Mouse (Mus musculus): ENCODE data around the gene Tmem120b.
A peak's percentile ranks its signal among the peaks of the same experiment; 100 is the strongest.

The Tmem120b gene

GRCm38 (mm10) chr5:123093077-123093633, 24.9 kb downstream of the Tmem120b start:
- DNase-seq = no peak

- no peak for DNase-seq
Observed at GRCm38 (mm10) chr5:123094238-123094991, 26.2 kb downstream of the Tmem120b start.

DNA sequence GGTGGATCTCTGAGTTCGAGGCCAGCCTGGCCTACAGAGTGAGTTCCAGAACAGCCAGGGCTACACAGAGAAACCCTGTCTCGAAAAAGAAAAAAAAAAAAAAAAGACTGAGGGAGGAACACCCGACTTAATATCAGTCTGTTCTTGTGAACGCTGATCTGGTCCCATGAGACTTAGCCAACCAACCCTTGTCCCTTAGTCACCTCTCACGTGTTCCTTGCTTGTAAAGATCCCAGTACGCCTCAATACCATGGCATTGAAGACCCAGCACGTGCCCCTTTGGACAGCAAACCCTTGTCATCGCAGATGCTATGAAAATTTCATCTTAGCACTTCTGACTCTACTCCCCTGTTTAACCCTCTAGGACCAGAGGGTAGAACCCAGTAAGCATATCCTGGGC, 28.1 kb downstream of the Tmem120b start:
- DNase-seq = no peak

- no peak for DNase-seq
Observed at GRCm38 (mm10) chr5:123098487-123098886, 30.3 kb downstream of the Tmem120b start.

- DNase-seq = no peak
Observed at GRCm38 (mm10) chr5:123102376-123102775, 34.2 kb downstream of the Tmem120b start.

- DNase-seq = no peak
Observed at GRCm38 (mm10) chr5:123103556-123103955, 35.3 kb downstream of the Tmem120b start.

DNA sequence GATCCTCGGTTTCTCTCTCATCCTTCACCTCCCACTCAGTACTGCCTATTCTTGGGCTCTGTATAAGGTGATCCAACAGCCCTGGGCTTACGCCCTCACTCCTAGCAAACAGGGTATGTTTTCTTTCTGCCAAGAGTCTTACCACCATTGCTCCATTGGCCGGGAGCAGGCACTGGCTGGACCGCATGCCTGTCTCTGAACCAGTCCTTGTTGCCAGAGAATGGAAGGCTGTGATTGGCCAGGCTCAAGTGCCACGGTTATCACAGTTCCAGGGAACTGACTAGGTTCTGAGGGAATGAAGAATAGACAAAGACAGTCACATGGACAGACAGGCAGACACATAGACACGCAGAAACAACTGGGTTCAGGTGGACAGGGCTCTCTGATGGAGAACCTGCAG, 36.6 kb downstream of the Tmem120b start:
- DNase-seq = no peak

- no peak for DNase-seq
Observed at GRCm38 (mm10) chr5:123109452-123110203, 41.4 kb downstream of the Tmem120b start.

- no peak for DNase-seq
Observed at GRCm38 (mm10) chr5:123110296-123110721, 42.1 kb downstream of the Tmem120b start.

GRCm38 (mm10) chr5:123114109-123114508, 45.9 kb downstream of the Tmem120b start:
- DNase-seq = no peak

- peak; percentile 54 to 58 for DNase-seq
Observed at GRCm38 (mm10) chr5:123114924-123115323, 46.7 kb downstream of the Tmem120b start.

- no peak for DNase-seq
Observed at GRCm38 (mm10) chr5:123116080-123116479, 47.9 kb downstream of the Tmem120b start.

DNA sequence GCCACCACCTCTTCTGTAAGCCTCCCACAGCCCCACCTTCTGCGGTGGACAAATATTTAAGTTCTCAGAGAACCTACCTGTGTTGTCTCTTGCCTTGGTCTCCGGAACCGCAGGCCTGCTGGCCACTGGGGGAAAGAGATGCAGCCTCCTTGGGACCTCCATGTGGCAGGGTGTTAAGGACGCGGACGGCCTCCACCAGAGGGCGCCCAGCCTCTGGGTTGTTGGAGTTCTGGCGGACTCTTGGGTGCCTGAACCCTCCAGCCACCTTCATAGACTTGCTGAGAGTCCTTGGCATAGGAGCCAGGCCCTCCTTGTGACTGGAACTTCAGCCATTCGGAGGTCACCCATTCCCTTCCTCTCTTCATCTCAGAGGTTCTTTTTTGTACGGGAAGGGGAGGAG, 49.0 kb downstream of the Tmem120b start:
- DNase-seq = peak; percentile 82 to 84

GRCm38 (mm10) chr5:123117773-123118172, 49.6 kb downstream of the Tmem120b start:
- no peak for DNase-seq

DNA sequence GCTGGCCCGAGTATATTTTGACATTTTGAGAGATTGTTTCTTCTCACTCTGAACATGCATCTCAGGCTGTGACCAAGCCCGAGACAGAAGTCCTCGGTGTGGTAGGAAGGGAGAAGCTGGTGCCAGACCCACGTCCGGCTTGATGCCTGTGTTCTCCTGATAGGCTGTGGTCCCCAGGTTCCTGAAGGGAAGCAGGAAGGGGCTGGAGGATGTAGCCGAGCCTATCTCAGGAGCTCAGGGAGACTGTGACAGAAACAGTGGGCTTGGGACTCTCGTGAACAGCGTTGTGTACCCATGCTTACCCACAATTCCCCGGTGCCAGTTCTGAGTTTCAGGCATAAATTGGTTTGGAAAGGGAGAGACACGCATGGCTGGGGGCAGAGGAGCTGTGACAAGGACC, 50.6 kb downstream of the Tmem120b start:
- no peak for DNase-seq

GRCm38 (mm10) chr5:123120624-123121215, 52.5 kb downstream of the Tmem120b start:
- DNase-seq = no peak

DNA sequence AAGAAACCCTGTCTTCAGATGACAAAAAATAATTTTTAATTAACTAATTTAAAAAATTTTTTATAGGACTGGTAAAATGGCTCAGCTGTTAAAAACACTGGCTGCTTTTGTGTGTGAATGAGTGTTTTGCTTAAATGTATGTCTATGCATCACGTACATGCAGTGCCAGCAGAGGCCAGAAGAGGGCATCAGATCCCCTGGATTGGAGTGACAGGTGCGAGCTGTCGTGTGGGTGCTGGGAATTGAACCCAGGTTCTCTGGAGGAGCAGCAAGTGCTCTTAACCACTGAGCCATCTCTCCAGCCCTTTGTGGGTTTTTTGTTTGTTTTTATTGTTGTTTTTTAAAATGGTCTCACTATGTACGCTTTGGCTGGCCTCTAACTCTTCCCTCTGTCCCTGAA, 54.0 kb downstream of the Tmem120b start:
- peak; percentile 42 to 46 for DNase-seq

GRCm38 (mm10) chr5:123125105-123125504, 56.9 kb downstream of the Tmem120b start:
- DNase-seq = no peak

DNA sequence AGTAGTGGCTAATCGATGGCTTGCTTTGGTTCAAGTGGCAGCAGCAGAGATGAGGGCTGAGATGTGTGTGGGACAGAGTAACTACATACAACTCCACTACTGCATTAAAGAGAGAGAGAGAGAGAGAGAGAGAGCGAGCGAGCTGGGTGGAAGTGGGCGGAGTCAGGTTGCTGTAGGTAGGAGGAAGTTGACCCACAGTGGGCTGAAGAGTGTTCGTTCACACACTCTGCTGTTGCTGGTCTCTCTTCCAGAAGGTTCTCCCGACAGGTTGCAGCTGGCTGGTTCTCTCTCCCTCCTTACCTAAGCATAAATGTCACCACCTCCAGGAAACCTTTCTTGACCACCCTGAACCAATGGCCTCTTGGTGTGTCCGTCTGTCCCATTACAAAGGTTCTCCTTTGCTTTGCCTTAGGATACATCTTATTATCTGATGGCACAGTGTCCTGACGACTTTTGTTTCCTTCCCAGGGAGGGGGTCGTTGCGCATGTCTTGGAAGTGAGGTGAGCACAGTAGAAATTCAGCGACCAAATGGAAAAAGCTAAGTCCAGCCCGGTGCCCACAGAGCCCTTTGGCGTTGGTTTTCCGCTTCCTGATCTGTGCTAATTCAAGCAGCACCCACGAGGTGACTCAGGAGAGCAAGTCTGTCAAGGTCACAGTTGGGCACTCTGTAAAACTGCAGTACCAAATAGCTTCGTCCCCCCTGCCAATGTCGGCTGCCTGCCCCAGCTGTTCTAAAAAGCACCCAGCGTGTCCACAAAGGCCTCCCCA, 57.6 kb downstream of the Tmem120b start:
- peak; percentile 69 to 80 for DNase-seq

DNA sequence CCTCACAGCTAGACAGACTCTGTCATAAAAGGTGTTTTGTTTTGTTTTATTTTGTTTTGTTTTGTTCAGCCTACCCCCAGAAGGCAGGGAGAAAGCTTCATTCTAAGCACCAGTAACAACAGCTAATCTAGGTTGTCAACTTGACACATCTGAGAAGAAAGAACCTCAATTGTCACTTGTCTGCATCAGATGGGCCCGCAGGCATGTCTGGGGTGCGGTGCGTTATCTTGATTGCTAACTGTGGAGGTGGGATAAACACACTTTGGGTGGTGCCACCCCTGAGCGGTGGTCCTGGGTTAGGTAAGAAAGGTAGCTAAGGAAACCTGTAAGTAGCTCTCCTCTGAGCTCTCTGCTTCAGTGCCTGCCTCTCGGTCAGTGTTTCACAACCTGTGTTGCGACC, 58.8 kb downstream of the Tmem120b start:
- no peak for DNase-seq

- DNase-seq = peak; percentile 82 to 91
Observed at GRCm38 (mm10) chr5:123128426-123129169, 60.4 kb downstream of the Tmem120b start.
